Mouse (Mus musculus) spleen, adult 12 weeks (tissue): Measurements from ENCODE around the gene Polg2.
A peak's percentile ranks its signal among the peaks of the same experiment; 100 is the strongest.
"Not testable (repeated sequence)": the region's sequence is repeated elsewhere in the genome, so short reads cannot be mapped to it uniquely, and the experiment has no call there.

Experiments
- DNase-seq: peaks from one replicate; pipeline ENCODE4 v3.0.0; 2022; ENCODE audit warnings: low spot score

Polg2 gene

DNA sequence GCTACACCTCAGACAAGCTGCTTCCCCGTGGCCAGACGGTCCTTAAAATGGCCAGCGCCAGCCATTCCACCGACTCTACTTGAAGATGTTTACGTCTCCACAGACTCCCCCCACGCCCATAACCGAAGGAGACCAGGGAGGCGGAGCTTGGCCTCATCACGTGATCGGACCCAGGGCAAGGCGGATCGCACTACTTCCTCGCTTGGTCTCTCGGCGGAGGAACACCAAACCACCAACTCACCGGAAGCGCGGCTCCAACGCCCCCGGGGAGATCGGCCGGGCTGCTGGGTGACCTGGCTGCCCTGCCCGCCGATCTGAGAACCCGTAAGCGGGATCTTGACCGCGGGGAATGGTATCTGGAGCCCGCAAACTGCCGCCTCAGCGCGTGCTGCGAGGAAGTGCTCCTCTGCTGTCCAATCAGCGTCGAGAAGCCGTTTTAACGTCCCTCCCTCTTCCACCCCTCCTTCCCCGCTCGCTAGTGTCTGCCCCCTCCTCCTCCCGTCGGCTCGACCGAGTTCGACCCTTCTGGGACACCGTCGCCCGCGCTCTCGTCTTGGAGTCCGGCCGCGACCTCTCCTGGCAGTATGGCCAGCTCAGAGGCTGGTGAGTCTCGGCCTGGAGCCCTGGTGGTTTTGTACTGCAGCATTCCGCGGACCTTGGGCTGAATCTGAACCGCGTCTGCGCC is 9.6 kb upstream of the Polg2 start, which contains the start of the genes Ddx5 and Cep95:
Gene Ddx5 (minus strand): TSS at position 411 of the 685 bp plus-strand sequence.
Gene Cep95 (plus strand): TSS at position 478 of the 685 bp plus-strand sequence.
- no peak for DNase-seq

DNA sequence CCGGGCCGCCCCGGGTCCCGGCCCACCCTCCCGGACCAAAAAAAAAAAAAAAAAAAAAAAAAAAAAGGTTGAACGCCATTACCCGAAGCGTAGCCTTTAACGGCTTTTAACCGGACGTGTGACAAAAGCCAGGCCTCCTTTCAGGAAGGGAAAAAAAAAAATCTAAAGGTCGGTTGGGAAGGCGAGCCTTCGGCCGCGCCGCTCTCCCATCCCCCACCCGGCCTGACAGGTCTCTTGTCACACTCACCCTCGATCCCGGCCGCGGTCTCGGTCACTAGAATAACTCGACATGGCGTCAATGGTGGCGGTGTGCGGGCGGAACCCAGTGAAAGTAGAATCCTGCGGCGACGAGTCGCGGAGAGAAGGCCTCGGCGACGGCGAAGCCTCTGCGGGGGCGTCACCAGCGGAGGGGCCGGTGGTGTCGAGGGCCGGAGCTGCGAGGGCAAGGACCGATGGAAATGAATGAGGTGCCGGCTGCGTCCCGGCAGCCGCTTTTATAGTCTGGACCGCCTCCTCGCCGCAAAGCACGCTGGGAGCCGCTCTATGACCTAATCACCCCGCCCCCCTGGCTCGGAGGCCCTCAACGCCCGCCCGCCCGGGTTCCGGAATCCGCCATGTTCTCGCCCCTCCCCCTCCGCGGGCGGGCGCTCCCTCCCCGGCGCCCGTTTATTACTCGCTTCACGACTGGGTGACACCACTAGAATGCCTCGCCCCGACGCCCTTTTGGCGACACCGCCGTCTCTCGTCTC is 8.9 kb upstream of the Polg2 start:
- DNase-seq, result peak; percentile 99

DNA sequence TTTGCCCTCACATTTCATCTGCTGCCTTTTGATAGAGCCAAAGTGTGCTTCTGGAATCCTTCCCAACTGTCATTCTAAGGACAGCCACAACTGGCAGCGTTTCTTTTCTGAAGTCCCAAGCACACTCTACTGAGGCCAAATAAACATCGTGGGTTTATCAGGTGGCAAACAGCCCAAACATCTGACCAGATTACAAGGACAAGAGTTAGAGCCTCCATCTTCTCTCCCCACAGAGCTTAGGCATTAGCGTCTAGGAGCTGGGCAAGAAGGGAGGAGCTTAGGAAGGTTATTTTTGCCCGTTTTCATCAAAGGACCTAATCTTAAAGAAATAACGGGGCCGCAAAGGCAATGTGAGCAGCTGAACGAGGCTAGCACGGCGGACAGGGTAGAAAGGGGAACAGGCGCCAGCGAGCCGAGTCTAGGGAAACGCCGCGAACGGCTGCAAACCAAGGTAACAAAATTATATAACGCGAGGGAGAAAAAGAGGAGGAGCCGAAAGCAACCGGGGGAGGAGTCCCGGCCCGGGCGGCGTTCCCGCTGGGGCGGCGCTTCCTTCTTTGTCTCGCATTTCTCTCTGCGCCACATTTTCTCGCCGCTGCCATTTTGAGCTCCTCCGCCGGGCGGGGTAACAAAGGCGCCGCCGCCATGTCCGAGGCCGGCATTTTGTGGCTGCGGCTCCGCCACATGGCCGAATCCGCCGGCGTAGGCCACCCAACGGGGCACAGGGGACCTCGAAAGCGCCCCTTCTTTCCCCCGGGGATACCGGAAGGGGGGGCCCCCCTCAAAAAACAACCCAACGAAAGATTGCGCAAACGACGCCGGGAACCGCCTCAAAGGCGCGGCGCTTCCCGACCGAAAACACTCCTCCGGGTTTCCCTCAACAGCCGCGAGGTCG is 8.0 kb upstream of the Polg2 start:
- DNase-seq, result peak; percentile 85

DNA sequence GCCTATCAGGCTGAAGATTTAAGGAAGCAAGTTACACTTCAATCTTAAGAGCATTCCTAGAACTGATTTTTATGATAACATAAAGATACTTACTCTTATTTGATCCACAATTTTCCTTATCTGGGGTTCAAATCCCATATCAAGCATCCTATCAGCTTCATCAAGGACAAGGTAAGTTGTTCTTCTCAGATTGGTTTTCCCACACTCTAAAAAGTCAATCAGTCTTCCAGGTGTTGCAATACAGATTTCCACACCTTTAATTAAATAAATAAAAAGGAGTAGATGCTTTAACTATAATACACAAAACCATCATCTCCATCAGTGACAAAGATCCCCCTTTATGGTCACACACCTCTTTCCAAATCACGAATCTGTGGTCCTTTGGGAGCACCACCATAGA is 5.7 kb upstream of the Polg2 start:
- no peak for DNase-seq

DNA sequence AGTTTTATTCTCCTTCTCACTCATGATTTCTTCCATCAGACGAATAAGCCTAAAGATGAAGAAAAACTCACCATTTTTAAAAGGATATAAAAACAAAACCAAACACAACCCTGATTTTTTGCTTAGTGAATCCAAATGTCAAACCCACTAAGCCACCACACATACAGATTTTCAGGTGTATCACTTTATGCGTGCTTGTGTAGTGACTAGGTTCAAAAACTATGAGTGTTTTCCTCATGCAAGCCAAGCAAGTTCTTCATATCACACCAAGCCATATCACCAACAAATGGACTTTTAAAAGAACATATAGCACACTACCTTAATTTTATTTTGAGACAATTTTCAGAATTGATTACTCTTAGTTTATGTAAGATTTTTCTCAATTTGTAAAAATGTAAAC is 5.1 kb upstream of the Polg2 start:
- no peak for DNase-seq

DNA sequence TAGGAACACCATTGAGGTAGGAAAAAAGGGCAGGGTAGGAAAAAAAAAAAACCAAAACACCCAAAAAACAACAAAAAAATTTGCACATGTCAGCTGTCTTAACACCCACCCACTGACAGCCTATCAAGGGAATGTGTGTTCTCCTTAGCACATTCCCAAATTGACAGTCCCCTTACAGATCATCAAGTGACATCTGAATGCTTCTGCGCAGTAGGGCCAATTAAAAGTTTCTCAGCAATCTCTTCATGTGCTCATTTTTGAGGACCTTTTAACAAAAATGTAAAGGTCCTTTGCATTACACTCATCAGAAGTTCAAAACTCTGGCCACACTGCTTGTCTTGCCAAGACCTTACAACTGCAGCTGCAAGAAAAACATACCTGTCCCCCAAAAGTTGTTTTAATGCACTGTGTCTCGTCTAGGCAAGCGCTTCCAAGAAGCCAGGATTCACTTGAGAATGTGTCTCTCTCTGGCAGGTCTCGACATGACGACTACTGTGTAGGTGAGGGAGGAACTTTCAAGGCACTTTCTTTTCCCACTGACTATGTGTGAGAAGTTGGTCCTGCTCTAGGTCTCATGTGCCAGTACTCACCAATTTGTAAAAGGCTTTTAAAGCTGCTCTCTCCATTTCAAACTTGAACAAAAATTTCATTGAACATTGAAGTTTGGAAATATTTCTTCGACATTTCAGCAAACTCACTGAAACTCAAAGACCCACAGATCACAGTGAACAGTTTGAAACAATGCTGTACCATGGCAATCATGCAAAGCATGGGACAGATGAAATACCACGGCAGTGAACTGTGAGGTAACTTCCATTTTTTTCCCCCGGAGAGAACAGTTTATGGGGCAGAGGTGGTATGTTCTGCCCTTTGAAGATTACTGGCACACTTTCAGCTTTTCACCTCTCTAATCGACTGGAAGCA is 3.8 kb upstream of the Polg2 start:
- DNase-seq, result no peak

DNA sequence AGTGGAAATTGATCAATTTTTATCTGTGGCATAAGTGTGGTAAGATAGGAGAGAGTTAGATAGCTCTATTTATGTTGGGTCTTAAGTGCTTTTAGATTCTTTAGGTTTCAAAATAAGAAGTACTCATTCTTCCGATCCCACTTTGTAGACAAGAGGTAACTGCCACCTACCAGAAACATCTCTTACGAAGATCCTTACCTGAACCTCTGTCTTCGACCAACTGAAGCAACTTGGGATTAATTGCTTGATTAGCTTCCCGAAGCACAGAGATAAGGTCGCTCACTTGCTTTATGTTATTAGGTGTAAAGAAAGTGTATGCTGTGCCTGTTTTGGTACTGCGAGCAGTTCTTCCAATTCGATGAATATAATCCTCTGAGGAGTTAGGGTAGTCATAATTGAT is 2.9 kb upstream of the Polg2 start:
- DNase-seq, result not testable (repeated sequence)

DNA sequence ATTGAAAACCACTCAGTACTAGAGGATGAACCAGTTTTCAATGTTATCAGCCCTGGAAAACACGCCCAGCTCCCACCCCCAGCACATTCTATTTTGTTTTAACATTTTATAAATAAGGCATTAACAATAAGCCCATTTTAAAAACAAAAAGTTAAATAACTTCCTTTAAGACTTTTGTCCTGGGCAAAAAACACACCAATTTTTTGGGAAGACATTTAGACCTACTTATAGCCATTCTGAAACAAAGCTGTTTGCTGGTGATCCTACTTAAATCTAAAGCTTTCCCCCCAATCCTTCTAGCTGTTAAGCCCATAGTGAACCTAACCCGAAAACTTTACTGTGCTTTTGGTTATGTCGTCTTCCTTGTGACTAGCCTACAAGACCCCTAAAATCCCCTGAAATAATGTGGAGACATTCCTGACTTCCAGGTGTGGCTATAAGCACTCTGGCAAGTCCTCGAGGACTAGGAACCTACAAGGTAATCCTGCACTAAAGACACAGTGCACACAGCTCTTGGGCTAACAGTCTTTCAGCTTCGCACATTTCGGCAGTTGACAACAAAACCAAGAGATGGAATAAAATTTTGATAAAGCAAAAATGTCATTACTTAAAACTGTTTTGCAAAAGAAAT is 1.4 kb upstream of the Polg2 start:
- no peak for DNase-seq

DNA sequence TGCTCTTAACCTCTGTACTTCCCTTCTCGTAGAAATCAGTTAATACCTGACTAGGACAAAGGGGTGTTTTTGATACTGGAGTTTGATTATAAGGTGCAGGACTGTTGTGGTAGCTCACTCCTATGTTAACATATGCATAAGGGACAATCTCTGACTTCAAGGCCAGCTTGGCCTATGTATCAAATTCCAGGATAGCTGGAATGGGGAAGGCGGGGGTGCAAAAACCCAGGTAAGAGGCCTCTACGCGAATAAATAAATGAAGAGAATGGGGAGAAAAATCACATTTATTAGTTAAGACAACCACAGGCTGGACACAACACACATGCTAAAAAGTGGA is 720 bp upstream of the Polg2 start:
- DNase-seq, result no peak

DNA sequence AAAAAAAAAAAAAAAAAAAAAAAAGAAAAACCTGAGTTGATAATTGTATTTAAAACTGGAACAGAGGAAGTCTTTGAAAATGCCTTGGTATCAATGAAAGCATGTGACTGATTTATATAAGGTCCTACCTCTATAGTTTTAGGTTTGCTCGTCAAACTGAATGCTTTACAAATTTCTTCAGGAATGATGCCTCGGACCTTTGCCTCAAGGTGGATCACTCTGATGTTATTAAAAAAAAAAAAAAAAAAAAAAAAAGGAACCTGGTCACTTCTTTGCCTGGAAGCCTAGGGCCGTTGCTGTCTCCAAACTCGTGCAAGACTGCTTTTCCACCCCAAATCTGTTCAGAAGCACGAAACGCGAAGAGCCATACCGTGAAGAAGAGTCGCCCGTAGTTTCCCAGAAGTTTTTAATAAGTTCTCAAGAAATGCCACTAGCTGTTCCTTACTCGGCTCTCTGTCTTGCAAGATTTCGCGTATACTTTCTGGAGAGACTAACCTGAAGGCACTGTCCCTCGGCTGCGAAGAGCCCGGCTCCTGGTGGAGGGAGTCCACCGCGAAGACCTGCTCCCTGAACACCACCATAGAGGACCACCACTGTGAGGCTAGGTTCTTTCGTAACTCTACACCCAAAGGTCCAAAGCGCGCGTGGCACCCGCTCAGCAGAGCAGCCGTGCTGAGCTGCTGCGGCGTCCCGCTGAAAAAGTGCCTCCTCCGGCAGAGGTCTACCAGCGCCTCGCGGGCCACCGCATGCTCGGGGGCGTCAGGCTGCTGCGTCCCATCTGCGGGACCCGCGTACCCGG is 549 bp downstream of the Polg2 start:
- DNase-seq, result no peak

DNA sequence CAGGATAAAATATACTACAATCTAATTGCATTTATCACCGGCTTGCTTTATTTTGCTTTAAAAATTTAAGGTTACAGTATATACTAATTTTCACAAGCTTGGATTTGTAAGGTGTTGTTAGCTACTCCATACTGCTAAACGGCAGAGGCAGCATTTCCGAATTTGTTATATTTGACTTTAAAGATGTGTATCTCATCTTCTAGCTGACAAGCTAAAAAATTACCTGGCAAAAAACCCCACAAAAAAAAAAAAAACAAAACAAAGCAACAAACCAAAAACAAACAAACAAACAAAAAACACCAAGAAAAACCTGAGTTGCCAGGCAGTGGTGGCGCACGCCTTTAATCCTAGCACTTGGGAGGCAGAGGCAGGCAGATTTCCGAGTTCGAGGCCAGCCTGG is 1.2 kb downstream of the Polg2 start:
- DNase-seq, result no peak

DNA sequence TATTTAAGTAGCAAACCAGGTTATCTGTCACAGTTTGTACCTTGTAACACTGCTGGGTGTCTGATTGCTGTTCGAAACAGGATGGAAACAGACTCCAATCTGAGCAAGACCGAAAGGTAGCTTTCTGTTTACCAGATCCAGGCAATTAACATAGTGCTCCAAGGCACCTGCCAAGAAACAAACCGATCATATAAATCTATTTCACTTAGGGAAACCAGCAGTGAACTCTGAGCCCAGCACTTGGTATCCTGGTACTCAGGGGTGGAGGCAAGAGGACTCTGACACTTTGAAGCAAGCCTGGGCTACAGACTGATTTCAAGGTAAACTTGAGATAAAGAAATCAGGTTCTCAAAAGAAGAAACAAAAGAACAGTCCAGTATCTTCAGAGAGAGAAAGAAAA is 1.9 kb downstream of the Polg2 start:
- DNase-seq, result no peak

DNA sequence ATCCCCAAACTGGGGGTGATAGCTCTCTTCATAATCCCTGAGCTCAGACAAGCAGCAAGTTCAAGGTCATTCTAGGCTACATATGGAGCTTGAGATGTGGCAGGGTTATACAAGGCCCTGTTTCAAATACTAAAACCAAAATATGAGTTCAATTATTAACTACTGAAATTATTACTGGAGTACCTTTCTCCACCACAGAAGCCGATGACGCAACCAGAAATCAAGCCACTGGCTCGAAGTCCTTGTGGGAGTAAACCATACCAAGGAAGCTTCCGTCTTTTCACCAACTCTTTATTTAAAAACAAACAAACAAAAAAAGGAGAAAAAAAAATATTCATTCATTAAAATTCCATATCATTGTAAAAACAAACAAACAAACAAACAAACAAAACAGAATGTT is 2.4 kb downstream of the Polg2 start:
- no peak for DNase-seq

DNA sequence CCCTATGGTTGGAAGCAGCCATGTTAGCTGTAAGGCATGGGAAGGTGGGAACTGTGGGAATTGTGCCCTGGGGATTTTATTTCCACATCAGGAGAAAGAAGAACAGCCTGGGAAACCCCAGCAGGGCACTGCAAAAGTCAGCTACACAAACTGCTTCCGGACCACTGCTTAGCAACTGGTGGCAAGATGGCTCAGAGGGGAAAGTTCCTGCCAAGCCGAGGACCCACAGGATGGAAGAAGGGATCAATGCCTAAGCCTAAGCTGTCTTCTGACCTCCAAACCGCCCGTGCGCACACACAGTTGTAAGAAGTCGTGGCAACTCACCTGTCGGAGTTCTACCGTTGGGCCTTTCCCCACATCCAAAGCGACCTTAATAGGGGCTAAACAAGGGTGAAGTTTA is 6.3 kb downstream of the Polg2 start:
- DNase-seq, result no peak

DNA sequence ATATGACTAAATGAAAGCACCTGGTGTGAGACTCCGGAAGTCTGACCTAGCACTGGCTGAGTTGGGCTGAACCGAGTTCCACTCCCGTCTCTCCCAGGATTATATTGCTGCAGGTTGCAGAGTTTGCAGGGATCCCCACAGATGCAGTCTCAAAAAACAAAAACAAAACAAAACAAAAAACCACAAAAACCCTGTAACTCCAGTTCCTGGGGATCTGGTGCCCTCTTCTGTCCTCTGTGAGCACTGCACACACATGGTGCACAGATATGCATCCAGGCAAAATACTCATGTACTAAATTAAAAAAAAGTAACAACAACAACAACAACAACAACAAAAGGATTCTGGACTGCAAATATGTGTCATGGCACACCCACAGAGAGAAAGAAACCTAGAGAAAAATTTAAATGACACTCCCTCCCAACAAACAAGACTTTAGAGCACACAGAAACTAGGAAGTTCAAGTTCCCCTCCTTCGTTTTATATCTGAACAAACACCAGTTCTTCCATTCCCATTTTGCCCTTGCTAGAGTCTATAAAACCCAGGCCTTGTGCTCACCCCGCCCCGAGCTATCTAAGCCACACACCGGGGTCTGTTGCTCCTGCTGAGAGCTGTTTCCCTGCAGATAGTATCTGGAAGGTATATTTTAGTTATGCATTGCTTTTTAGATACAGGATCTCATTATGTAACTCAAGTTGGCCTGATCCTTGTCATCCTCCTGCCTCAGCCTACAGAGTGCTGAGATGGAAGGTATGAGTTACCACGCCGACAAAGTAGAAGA is 9.0 kb downstream of the Polg2 start:
- DNase-seq, result no peak

DNA sequence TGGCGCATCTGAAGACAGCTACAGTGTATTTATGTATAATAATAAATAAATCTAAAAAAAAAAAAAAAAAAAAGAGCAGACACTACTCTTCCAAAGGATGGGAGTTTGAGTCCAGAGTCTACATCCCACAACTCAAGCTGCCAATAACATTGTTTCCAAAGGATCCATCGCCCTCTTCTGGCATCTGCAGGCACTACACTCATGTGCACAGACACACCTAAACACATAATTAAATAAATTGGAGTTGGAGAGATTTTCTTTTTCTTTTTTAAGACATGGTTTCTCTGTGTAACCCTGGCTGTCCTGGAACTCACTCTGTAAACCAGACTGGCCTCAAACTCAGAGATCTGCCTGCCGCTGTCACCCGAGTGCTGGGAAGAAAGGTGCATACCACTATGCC is 11.8 kb downstream of the Polg2 start:
- no peak for DNase-seq

DNA sequence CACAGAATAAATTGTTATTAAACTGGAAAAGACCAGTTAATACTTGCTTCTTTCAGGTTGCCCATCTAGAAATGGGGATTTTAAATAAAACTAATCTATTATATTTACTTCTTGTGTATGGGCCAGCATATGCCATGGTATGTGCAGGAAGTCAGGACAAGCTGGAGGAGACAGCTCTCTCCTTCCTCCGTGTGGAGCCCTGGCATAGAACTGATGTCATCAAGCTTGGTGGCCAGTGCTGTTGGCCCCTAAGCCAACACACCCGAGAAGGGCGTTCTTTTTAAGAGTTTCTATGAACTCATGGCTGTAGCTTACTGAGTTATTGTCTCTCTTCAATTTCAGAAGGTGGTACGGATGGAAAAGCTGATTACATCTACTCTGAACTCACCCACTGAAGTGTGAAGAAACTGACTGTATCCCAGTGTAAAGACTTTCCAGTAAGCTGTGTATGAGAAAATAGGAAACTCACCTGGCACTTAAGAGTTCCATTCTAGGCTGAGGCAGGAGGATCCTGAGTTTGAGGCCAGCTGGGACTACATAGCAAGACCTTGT is 12.7 kb downstream of the Polg2 start:
- DNase-seq, result no peak

DNA sequence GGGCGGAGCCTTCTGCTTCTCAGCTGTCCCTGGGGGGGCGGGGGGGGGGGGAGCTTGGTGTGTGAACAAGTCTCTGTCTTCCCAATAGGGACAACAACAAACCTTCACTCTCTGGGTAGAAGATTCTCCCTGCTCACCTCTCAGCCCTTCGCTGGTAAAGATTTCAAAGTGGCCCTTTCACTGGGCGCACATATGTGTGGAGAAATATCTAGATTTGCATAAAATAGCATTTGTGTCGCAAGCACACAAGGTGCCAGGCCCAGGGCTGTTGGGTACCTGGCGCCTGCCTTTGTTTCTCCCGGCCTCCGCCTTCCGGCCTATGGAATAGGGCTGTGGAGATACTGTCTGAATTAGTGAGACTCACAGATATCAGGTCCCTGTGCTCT is 16.5 kb downstream of the Polg2 start:
- no peak for DNase-seq

DNA sequence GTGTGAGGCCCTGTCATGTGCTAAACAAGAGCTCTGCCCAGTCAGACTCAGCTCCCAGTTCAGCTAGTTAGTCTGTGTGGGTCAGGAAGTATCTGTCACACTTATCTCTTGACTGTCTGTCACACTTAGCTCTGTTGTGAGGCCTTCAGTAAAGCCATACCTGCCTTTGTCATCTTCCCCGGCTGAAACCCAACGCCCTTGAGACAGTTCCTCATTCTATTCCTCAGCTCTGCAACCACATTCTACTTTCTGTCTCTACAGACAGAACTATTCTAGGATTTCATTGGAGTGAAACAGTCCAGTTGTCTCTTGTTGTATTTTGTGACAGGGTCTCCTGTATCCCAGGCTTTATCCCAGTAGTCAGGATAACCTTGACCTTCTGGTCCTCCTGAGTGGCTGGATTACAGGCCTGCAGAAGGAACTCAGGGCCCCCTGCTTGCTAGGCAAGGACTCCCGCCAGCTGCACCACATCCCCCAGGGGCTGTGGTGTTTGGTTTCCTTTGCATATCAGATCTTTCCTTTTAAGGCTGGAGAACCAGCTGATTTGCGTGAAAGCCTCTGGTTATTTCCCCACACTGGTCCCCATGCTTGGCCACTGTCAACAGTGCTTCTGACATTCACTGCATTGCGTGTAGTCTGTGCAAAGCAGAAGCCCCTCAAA is 17.1 kb downstream of the Polg2 start:
- peak; percentile 42 for DNase-seq
